Mouse (Mus musculus) heart, postnatal 0 days (tissue): ENCODE results near the gene Olfr1009.

ENCODE experiments used
- CTCF ChIP-seq: IDR thresholded peaks from 2 replicates; pipeline ENCODE4 v1.5.1; 2016; ENCODE audit warnings: antibody characterized with exemption, control low read depth, low read depth
- EP300 ChIP-seq: IDR thresholded peaks from 2 replicates; pipeline ENCODE4 v1.6.1; 2016; ENCODE audit warnings: antibody characterized with exemption, low read depth

DNA sequence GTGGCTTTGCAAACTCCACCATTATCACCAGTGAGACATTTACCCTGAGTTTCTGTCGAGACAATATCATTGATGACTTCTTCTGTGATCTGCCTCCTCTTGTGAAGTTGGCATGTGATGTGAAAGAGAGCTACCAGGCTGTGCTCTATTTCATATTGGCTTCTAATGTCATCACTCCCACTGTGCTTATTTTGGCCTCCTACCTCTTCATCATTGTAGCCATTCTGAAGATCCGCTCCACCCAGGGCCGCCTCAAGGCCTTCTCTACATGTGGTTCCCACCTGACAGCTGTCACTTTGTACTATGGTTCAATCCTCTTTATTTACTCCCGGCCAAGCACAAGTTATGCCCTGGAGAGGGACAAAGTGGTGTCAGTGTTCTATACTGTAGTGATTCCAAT is 38.6 kb downstream of the Olfr1009 start:
- TF ChIP-seq CTCF (no peak), EP300 (no peak)
